Mouse (Mus musculus): Measurements from ENCODE around the gene Disp2. TPM values are rescaled to one million over a fixed set of nuclear protein-coding genes. Genes with fewer than 3 reads are reported as not detected.

The Disp2 gene
- total RNA-seq, 2 experiments from 2014 or later: 186 to 188 TPM

DNA sequence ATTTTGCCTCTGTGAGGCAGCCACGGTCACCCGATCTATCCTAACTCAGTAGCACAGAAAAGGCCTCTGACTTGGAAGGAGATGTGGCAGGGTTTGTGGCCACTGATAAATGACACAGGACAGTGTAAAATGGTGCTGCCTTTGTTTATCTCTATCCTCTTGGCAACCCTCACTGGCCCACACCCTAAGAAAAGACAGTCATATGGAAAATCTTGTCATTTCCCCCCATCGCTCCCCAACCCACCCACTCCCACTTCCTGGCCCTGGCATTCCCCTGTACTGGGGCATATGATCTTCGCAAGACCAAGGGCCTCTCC lies 26.8 kb upstream of the Disp2 start:
- no peak for DNase-seq (ENCODE audit: low spot score in 2 of 2)
- intact Hi-C loops (cut with DNase I): no loop called here

DNA sequence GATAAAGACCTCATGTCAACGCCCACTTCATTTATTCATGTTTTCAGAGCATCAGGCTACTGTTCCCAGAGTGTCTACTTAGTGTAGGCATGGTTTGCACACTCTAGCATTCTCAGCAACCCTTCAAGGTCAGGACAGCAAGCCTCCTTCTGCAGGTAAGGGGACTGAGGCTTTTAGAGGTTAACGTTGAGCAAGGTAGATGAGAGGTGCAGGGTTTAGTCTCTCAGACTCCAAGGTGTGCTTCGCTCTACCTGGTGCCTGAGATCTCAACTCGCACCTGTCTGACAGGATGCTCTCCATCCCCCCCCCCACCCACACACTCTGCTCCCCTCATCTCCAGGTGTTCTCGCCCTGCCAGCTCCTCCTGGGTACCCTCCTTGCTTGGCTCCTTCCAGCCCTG lies 25.4 kb upstream of the Disp2 start:
- DNase-seq (ENCODE audit: low spot score in 2 of 2): no peak
- intact Hi-C loops (cut with DNase I): no loop called here

DNA sequence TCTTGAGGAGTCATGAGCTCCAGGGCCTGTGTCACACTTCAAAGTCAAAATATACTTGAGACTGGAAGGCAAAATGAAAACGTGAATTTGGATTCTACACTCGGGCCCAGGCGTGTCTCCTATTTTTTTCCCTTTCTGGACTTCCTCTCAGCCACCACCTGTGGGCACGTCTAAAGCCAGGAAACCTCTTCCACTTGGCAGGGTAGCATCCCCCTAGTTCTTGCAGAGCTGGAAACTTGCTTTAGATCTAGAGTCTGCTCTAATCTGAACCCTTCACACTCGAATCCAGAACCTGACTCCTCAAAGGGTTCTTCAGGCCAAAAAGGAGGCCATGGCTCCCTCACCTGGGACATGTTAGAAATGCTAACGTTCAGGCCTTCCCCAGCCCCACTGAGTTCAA lies 24.1 kb upstream of the Disp2 start:
- no peak for DNase-seq (ENCODE audit: low spot score in 2 of 2)
- intact Hi-C loops (cut with DNase I): no loop called here

DNA sequence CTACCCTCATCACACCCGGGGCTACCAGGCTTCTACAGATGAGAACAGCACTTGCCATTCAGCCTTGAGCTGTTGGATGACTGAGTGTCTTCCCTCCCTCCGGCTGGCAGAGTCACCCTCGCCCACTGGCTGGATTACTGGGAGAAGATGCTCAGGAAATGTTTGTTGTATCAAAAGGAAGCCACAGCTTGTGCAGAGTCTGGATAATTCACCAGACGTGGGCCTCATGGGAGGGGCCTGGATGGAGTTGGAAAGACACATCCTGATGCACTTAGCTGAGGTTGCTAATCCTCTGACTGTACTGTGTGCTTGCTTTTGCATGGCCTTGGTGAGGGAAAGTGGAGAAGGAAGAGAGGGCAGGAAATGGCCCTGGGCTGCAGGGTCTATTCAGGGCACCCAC lies 23.4 kb upstream of the Disp2 start:
- DNase-seq (ENCODE audit: low spot score in 2 of 2): no peak
- intact Hi-C loops (cut with DNase I): no loop called here

DNA sequence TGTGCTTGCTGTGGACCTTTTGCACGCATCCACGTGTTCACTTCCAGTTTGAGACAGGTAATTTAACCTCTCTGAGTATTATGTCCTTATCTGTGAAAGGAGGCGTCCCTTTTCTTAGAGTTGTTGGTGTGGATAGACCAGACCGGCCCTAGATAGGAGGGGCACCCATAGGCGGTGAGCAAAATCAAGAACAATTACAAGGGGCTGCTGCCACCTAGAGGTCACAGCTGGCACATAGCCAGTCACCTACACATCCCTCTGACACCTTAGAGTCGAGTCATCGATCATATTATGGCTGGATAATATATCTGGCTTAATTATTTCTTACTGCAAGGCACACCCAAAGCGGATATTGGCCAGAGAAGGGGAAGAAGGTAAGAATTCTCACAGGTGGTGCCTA lies 19.7 kb upstream of the Disp2 start:
- peak in 1 of 2 experiments; percentile 55 for DNase-seq (ENCODE audit: low spot score in 2 of 2)
- intact Hi-C loops (cut with DNase I): loop anchor here (2.0 kb wide), 1 partner anchor 13 kb away; no protein-coding TSS in a partner anchor

DNA sequence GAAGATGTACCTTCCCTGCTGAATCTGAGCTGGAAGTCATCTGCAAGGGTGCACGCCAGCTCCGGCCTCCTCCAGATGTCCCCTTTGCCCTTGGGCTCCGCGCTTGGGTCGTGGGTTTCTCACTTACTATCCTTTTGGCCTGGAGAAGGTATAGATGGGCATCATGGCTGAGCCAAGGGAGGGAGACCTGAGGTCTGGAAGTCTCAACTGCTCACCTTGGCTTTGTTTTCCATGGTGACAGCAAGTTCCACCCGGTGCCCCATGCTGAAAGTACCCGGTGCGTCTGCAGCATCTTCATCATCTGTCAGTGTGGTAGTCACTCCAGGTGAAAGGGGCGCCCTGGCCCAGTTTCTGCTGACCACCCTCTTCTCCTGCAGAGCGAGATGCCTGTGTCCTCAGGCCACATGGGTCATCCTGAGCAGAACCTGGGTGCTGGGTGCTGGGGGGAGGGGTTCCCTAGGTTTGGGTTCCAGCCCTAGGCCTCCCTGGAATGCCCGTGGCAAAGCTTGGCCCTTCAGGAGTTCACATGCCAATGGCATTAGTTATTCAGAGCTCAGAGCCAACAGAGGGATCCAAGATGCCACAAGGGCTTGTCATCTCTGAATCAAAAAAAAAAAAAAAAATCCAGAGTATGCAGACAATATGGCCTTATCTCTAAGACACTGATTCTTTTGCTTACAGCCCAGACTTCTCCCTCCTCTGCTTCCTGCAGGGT lies 19.1 kb upstream of the Disp2 start:
- DNase-seq (ENCODE audit: low spot score in 2 of 2): no peak
- intact Hi-C loops (cut with DNase I): loop anchor here (2.0 kb wide), 1 partner anchor 14 kb away; no protein-coding TSS in a partner anchor

DNA sequence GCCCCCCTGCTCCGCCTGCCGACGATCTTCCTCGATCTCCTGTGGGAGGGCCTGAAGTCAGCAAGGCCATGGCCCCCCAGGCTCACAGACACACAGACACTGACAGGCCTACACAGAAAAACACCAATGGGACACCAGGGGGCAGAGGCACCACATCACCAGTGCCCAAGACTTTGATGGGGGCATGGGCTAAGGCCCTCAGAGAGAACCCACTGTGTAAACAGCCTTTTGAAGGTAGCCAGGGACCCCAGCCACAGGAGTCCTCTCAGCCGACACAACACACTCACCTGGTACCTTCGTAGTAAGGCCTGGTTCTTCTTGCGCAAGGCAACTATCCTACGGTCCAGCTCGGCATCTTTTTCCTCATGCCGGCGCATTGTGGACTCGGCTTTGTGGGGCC lies 18.2 kb upstream of the Disp2 start:
- no peak for DNase-seq (ENCODE audit: low spot score in 2 of 2)
- intact Hi-C loops (cut with DNase I): loop anchor here (2.0 kb wide), 1 partner anchor 15 kb away; no protein-coding TSS in a partner anchor

DNA sequence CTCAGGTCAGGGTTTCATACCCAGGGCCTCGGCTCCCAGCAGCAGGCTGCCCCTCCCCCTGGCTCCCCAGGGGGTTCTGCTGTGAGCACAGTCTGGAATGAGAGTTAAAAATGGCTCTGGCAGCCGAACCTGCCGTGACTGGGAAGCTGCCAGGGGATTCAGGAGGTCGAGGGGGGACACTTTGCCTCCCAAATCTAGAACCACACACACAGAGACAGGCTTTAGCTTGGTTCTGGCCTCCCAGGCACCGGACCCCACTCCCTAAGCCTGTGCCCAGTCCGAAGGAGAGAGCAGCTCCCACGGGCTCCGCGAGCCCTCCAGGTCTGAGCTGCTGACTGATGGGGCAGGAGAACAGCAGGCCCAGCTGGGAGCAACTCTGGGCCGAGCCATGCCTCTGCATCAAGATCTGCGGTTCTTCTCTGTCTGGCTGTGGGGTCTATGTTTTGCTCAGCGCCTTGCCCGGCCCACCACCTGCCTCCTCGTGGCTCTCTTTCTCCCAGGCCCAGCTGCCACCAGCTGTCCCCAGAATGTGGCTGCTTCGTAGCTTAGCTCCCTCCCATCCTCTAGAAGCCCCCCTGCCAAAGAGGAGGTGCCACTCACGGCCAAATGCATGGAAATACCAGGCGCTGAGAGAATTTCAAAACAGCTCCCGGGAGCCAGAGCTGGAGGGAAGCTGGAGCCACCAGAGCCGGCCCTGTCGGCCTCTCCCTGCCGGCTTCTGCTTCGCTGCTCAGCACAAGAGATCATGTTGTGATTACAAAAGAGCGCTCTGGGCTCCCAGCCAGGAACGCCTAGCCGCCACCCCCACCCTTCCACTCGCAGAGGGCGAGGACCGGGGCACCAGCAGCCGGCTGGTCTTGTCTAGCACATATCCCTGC lies 17.4 kb upstream of the Disp2 start, which contains the start of gene Ccdc9b:
TSS of gene Ccdc9b (minus strand) at position 756 of the 878 bp plus-strand sequence.
- intact Hi-C loops (cut with DNase I): loop anchor here (2.0 kb wide), 2 partner anchors 15 to 121 kb away; no protein-coding TSS in a partner anchor
- DNase-seq (ENCODE audit: low spot score in 2 of 2): peak; percentile 81 to 84

DNA sequence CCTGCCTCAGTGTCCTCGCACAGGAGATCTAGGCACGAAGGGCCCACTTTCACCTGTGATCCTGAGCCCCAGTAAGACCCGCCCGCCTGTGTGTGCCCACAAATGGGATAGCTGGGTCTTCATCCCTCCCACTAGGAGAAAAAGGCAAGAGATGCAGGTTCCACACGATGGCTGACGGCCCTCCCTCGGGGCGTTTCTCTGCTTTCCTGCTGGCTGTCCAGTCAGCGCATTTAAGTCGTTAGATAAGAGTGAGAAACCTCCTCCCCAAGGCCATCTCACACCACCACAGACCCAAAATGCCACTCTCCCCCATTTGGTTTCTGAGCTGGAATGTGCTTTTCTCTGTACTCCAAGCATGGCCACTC lies 16.8 kb upstream of the Disp2 start:
- intact Hi-C loops (cut with DNase I): loop anchor here (2.0 kb wide), 1 partner anchor 120 kb away; no protein-coding TSS in a partner anchor
- DNase-seq (ENCODE audit: low spot score in 2 of 2): no peak

DNA sequence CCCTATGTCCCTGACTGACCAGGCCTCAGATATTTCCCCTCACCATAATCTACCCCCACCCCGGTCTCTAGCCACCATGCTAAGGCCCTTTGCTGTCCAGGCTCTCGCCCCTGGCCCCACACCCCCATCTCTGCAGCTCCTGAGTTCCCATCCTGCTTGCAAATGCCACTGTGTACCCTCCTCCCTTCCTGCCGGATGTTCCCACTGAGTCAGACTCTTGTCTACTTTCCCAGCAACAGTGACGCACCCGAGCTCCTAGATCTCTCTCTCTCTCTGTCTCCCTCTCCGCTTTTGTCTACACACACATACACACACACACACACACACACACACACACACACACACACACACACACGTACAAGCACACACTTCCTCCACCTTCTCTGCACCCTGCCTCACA lies 16.1 kb upstream of the Disp2 start:
- DNase-seq (ENCODE audit: low spot score in 2 of 2): peak; percentile 44 to 87
- intact Hi-C loops (cut with DNase I): loop anchor here (2.0 kb wide), 1 partner anchor 119 kb away; no protein-coding TSS in a partner anchor

DNA sequence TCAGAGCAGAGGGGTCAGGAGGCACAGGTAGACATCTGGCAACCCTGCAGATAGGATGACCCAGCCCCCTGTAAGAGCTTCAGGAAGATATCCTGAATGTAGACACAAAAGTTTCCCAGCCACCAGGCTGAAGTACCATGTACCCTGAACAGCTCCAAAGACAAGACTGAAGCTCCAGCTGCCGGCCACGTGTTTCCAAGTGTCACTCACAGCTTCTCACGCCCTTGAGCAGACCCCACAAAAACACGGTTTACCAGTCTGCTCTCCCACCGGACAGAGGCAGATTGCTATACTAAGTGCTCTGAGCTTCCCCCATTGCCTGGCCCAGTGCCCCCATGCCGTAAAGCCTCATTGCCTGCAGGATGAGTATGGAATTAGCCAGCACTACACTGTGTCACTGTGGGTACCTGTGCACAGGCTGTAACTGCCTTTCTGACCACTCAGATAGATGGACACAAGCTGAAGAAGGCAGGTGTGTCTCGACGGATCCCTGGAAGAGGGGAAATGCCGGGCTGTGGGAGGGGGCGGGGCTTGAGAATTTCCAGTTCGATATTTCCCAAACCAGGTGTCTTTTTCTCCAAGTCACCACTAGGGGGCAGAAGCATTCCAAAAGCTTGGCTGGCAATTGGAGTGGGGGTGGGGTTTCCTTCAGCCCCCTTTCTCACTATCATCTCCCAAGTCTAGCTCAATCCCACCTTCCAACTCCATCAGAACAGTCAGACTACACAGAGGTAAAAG lies 15.3 kb upstream of the Disp2 start:
- peak; percentile 50 to 63 for DNase-seq (ENCODE audit: low spot score in 2 of 2)
- intact Hi-C loops (cut with DNase I): no loop called here

DNA sequence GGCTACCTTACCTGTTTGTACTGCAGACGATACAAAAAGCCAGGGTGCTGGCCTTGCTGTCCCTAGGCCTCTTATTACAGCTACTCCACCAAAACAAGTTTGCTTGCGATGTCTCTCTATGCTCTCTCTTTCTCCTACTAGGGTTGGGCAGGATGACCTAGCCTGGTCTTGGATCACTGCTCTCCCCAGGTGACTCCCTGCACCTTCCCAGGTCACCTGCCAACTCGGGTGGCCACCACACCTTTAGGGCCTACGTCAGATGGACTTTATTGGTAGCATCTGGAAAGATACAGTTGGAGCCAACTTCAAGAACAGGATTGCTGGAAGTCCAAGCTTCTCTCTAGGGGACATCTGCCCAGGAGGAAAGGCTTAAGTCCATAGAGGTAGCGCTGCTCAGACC lies 14.6 kb upstream of the Disp2 start:
- intact Hi-C loops (cut with DNase I): no loop called here
- no peak for DNase-seq (ENCODE audit: low spot score in 2 of 2)

DNA sequence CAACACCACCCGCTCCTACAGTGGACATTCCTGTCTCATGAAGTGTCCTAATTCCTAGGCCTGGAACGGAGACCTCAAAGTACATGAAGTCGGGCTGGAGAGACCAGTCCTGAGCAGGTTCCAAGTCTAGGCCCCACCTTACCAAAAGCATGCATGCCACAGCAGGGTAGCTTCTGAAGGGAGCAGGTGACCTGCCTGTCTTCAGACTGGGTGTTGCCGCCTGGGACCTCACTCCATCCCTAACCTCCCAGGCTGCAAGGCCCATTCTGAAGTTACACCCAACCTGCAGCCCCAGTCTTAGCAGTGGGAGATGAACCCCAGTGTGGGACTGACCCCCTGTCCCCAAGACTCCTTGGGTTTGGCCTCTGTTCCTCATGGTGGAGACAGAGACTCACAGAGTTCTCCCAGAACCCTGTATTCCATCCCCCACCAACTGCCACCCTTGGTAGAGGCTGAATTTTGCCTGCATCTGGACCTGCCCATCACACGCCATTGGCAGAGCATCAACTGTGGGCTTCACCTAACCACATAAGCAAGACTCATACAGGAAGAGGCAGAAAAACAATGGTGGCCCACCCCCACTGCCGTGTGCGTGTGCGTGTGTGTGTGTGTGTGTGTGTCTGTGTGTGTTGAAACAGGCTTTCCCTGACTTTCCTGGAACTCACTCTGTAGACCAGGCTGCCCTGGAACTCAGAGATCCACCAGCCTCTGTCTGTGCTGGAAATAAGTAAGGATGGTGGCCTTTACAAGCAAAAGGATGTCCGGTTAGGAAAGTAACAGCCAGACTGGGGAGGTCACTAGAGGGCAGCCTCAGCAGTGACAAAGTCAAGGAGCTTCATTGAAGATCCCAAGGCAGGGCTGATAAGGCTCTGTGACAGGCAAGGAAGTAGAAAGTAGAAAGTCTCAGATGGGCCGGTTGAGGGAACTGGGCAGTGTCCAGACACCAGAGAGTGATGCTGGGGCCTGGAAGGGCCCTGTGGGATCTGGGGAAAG lies 13.2 kb upstream of the Disp2 start:
- no peak for DNase-seq (ENCODE audit: low spot score in 2 of 2)
- intact Hi-C loops (cut with DNase I): no loop called here

DNA sequence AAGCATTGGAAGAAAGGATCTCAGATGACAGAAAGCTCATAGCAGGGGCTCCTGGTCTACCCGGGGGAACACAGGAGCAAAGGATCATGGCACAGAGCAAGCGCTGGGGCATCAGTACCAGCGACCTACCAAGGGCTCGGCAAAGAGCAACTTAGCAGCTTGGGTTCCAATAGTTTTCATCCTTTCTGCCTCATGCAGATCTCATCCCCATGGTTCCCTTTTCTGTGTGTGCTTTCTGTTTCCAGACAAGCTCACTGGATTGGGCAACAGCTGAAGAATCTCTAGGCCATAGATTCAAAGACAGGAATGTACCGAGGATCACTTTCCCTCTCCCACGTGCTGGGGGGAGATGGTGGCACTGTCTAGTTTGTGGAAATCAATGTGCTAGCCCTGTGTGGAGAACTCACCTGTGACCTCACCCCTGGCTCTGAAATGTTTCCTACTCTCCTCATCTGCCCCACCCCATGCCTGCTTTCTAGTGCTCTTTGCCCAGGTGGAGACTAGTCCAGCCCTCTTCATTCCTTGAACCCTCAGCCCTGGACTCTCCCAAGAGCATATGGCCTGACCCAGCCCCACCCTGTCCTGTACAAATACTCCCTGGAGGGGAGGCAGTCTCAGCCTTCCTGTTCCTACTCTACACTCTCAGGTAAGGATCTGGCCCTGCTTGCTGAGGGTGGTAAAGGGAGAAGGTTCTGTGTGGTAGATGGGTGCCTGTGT lies 7.2 kb upstream of the Disp2 start, which contains the start of gene Phgr1:
TSS of gene Phgr1 (plus strand) at position 612 of the 717 bp plus-strand sequence.
- intact Hi-C loops (cut with DNase I): no loop called here
- DNase-seq (ENCODE audit: low spot score in 2 of 2): no peak

DNA sequence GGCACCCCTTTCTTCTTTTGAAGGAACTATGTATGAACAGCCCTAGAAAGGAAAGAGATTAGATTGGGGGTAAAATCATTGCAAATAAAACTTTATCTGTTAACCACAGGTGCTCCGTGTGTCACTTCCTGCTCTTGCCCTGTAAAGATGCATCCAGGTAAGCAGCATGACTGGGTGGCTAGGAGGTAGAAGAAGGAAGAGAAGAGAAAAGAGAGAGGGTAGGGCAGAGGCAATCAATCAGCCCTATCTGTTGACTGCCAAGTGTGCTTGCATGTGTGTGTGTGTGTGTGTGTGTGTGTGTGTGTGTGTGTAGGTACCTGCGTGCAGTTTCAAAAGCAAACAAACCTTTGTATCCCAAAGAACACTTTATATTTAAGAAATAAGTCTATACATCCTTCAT lies 5.0 kb upstream of the Disp2 start:
- no peak for DNase-seq (ENCODE audit: low spot score in 2 of 2)
- intact Hi-C loops (cut with DNase I): no loop called here

DNA sequence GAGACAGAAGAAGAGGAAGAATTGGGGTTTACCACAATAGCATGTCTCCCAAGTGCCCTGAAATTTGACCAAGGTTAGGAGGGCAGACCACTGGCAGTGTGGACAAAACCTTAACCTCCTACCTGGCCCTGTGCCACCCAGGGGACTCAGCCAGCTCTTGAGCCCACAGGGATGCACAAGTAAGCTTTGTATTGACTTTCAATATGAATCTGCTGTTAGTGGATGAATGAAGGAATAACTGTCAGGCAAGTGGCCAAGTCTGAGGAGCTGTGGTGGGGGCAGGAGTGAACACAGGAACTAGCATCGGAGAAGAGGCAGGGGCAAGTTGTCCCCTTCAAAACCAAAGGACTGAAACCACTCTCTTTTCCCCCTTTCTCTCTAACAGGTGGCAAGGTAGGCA lies 4.1 kb upstream of the Disp2 start:
- DNase-seq (ENCODE audit: low spot score in 2 of 2): peak in 1 of 2 experiments; percentile 58
- intact Hi-C loops (cut with DNase I): no loop called here

DNA sequence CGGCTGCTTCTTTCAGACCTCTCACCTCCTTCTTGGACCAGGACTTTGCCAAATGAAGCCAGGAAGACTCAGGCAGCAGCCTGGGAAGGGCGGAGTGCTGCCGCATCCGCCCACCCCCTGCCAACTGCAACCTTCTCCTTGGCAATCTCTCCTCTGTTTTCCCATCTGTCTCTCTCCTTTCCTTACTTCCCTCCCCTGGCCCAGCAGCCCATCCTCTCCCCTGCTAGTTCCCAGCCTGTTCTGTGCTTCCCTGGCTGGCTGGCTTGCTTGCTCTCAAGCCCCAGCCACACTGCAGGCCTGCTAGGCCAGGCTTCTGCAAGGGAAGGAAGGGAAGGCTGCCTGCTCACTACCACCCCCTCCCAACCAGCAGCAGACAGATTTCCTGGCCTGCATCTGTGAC lies 3.7 kb upstream of the Disp2 start:
- DNase-seq (ENCODE audit: low spot score in 2 of 2): peak; percentile 54 to 93
- intact Hi-C loops (cut with DNase I): no loop called here

DNA sequence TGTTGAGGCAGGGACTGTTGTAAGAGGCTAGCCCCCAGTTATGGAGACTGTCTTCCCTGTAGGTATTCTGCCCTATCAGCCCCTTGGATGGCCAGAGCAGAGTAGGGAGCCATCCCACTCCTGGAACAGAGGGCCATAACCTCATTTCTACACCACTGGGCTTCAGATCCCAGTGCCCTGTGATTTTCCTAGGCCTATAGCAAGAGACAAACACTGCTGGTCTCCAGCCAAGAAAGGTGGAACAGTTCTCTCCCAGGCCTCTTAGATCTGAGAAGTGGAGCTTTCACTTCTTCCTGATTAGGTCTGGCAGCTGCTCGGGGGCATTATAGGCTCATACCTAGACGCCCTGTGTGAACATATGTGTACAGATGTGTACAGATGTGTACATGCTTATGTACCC lies 3.2 kb upstream of the Disp2 start:
- intact Hi-C loops (cut with DNase I): no loop called here
- DNase-seq (ENCODE audit: low spot score in 2 of 2): no peak

Data from left cerebral cortex, postnatal 25 days (tissue).